Mouse (Mus musculus) ES-CJ7 (cell line): ENCODE results near the gene Fzd1.
A peak's percentile ranks its signal among the peaks of the same experiment; 100 is the strongest.

Source experiments
- DNase-seq: peaks from one replicate; pipeline ENCODE4 v3.0.0; 2011; ENCODE audit warnings: low read depth, low spot score

Gene Fzd1

DNA sequence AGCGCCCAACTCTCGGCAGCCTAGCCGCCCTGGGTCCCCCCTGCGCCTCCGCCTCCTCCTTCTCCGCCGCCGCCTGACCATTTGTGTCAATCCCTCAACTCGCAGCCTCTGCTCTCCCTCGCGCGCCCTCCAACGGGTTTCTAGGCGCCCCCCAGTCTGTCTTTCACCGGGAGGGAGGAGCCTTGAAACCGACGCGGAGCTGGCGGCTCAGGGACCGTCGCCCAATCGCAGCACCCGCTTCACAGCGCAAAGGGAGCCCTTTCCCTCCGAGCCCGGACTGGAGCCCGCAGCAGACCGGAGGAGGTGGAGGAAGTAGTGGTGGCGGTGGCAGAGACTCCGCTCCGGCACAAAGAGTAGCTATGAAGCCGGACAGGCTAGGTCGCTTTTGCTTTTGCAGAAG is at the start of gene Fzd1:
Fzd1 (minus strand) TSS at position 134 of the 400 bp plus-strand sequence.
- peak; percentile 87 for DNase-seq

DNA sequence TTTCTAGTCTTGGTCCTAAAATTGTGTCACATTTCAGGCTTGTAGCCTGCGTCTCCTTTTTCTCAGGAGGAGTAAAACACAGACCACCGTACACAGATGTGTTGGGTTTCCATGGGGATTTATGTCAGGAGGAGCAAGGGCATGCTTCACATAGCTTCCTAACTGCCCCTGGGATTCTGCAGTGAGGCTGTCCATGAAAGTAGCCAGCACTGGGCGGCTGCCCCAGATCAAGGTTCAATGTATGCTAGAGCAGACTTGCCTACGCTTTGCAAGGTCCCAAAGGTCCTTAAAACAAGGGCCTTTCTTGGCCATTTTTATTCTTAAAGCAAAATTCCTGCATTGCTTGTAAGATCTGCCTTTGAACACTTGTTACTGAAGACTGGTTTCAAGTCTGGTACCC is 47.4 kb upstream of the Fzd1 start:
- no peak for DNase-seq

DNA sequence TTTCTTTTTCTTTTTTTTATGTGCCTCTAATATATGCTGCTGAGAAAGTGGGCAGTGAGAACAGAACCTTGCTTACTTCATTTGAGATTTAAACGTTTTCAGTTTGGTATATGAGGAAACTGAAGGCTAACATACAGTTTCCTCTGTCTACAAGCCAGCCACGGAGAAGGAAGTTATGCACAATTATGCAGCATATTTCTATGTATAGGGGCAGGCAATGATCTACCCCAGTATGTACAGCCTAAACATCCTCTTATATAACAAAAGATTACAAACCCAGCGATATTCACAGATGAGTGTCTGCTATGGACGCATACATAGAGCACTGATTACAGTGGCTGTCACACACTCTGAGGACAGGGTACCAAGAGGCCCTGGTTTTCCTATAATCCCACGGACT is 45.9 kb upstream of the Fzd1 start:
- DNase-seq, result no peak

DNA sequence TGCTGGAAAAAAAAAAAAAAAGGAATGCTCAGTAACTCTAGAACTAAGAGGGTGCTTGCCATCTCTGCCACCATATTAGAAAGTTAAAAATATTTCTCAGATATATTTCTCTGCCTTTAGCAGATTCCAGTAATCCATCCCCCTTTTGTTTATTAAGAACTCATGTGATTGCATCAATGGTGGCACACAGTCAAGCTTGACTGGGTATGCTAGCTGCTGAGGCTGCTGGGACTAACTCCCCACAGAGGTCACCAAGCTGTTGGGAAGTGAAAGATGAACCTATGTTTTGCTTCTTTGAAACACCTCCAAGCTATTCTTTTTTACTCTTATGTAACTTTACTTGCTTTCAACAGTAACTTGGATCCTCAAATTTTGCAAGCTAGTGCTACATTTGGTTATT is 44.1 kb upstream of the Fzd1 start:
- no peak for DNase-seq

DNA sequence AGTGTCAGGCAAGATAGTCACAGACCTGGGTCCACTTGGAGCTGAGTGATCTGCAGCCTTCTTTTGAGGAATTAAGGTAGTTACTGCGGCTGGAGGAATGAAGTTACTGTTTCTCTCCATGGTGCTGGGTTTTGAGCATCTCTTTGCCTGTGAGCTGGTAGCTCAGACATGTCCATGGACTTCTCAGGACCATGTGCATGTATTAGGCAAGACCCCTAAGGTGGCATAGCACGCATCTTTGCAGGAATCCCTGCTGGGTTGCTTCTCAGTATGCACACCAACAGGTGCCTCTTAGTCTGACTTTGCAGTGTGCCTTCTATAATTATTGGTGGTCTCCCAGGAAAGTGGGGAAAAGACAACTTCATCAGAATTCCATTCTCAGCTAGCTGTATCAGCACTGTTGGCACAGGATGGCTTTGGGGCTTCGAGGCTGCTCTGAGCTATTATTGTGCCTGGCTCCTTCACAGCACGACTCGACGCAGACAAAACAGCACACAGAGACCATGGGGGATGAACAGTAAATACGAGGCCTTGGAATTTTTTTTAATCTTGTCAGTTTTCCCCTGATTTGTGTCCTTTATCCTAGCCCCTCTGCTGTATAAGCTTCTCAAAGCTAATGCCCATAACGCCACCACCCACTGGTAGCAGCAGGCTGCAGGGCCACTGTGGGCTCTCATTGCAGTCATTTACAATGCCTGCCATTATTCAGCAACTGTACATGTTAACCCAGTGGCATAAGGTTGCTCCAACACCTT is 43.4 kb upstream of the Fzd1 start:
- no peak for DNase-seq

DNA sequence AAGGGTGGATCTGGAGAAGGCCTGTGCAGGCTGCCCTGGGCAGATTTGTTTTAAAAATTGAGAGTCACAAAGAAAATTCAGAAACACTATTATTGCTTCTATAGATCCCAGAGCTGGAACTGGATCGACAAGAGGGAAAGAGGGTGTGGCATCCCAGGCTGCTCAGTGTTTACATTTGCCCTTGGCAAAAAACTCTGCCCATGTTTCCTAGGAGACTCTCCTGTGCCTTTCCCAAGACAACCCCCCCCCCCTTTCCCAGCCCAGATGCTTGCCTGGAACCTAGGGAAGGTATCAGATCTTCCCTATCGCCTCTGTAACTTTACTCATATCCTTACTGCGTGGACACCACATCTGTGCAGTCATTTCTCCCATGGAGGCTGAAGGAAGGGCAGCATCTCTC is 33.4 kb upstream of the Fzd1 start:
- DNase-seq, result no peak

DNA sequence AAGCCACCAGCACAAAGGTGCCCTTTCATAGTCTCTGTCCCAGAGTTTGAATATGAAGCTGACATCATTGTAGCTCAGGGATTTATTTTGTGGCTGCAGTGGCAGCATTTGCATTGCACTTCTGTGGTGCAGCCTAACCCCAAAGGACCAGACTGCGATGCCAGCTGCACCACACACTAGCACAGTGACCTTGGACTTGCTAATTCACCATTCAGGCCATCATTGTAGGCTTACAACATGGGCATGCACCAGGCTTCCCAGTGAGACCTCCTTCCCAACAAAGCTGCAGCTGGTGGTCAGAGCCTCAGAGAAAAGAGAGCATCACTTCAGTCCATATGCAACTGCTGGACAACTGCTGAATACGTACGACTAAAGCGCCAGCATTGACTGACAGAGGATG is 32.4 kb upstream of the Fzd1 start:
- DNase-seq, result no peak

DNA sequence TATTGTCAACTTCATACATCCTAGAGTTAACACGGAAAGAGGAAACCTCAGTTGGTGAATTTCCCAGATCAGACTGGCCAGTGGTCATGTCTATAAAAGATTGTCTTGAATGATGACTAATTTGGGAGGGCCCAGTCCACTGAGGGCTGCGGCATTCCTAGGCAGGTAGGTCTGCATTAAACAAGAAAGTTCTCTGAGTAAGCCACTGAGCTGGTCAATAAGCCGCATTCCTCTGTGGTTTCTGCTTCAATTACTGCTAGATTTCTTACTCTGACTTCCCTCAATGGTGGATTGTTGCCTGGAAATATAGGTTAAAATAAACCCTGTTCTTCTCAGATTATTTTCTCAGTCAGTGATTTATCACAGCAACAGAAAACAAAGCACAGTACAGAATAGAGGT is 30.6 kb upstream of the Fzd1 start:
- no peak for DNase-seq

DNA sequence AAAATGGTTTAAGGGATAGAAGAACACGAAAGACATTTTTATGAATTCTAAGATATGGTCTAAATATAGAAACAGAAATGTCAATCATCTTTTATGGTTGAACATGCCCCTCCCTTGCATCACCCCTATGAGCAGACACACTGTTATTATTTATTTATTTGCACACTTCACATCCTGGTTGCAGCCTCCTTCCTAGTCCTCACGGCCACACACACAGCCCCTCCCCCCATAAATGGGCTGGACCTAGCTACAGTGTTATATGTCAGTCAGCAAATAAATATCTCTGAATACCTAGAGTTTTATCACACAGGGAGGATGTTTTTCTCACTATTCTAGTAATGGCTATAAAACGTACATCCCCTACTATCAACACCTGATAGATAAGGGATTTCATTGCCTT is 29.0 kb upstream of the Fzd1 start:
- DNase-seq, result no peak

DNA sequence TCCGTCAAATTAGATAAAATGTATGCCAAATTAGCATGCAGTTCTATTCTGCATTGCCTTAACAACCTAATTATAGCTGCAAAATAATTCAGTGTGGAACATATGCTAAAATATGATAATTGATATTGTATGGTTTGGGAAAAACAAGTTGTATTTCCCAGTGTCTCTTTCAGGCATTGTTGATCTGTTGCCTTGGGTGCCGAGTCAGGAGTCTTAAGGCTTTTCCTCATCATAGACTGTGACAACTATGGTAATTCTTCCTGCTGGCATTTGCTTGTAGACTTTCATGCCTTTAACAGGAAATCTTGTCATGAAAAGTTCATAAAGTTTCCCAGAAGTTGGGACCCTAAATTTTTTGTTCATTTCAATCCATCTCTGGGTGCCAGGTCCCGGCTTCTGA is 20.4 kb upstream of the Fzd1 start:
- DNase-seq, result no peak

DNA sequence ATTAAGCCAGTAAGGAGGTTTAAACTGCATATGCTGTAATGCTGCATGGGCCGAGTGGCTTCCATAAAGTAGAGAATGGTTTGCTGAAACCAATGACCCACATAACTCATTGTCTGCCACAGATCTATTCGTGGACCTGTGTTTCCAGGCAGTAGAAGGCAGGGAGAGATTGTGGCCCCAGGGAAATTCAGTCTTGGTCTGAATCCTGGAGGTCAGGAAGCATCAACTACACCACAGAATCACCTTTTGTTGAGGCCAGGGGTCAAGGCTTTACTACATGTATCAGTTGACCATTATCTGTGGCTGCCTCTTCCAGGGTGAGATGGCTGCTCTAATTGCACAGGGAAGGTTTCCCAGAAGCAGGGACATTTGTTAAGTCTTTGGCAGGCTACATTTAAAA is 18.7 kb upstream of the Fzd1 start:
- DNase-seq, result no peak

DNA sequence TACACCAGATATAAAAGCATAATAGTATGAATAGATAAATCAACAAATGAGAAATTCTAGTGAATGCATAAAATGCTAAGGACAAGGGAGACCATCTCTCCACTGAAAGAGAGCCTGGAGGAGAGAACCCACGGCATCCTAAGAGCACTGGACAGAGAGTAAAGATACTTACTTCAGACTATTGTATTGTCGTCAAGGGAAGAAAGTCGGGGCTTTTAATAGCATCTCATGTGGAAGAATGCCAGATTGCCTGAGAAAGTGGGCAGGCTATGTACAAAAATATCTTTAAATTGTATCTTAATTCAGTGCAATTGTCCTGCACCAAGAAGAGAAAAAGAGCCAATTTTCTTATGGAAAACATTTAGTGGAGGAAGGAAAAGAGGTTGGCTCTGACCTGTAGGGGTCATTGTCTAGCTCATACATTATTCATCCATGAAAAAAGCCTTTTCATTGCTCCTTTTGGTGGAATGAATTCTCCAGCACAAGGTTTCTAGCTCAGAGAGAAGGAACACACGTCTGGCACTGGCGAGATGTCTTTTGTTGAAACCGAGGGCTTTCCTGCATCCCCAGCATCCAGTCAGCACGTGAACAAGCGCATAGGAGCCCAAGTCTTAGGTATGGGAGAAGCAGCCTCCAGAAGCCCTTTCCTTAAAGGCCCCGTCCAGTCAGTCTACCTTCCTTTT is 15.4 kb upstream of the Fzd1 start:
- DNase-seq, result no peak

DNA sequence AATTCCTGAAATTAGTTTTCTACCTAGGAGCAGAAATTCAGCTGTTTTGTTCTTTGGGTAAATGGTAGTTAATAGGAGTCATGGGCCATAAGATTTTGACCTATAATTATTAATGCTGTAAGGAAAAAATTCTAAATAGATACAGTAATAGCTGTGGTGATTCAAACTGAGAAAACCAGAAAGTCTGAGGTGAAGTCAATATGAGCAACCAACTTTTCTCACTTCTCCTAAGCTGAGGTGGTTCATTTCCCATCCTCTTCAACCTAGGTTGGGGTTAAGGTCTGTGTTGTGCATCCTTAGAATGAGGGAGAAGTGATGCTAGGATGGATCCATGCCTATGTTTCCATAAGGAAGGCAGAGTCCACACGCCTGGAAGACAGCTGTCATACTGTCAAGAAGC is 12.8 kb upstream of the Fzd1 start:
- DNase-seq, result no peak

DNA sequence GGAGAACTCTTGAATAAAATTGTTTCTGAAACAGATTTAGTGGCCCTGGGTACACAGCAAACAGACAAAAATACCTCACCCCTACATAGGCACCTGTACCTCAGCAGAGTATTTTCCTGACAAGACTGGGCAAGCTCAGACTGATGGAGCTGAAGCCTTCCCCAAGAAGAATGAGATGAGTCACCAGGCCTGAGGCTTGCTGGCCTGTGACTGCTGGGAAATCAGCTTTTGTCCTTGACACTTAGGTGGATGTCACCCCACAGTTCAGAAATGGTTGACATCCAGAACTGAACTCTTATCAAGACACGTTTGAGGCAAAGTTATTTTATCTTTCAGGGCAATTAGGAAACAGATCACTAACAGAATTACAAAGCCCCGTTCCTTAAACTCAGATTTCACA is 10.1 kb upstream of the Fzd1 start:
- no peak for DNase-seq

DNA sequence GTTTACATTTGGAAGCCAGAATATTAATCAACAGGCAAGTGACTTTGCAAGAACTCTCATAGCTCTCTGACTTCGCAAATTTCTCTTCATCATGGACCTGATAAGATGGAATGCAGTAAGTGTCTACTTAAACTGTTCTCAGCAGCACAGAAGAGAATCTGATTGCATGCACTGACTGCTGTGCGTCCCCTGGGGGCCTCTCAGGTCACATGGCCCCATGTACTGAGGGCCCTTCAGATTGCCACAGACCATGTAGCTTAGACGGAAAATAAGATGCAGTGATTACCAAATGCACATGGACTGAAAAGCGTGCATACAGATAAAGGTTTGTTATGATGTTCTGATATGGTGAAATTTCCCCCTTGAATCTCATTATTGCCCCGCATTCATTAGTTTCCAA is 8.9 kb upstream of the Fzd1 start:
- no peak for DNase-seq

DNA sequence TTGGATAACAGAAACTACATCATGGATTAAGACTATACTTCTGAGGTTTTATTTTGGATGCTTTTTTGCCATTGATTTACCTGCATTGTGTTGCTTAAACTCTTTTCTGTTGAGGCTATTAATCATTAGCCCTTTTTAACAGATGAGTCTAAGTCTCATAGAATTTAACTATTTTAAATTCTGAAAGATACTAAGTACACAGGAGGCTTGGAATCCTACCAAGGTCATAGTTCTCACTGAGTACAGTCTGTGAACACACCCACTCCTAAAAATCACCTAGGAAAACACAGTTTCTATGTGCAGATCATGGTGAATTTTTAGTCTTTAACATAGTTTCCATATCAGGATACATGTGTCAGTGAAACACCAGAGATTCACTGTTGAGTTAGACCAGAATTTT is 4.1 kb upstream of the Fzd1 start:
- DNase-seq, result no peak

DNA sequence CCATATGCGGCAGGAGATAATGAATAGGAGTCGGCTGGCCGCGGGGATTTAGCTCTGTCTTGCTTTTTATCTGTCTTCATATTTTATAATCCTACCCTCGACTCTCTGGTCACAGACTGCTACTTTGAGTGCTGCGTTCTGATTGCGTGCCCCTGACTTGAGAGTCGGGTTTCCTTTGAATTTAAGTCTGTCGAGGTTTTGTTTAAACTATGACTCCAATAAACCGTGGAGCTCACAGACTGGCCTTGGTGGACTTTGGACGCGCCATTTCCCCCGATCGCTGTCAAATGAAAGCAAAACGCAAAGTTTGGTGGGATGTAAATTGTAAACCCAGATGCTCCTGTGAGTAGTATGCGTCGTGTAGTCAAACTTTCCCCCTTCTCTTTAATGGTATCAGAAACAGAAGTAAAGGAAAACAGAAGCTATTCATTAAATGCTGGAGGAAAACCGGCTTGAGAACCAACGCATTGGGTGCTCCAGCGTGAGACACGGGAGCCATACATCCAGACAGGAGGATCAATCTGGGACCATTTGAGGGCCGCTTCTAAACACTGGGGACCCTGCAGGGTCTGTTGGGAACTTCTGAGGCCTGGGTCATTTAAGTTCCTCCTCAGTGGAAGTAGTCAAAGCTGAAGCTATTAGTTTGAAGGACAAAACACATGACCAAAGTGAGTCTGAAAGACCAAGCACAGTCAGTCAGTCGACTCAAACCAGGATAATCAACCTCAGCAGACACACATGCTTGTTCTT is 671 bp upstream of the Fzd1 start:
- no peak for DNase-seq

DNA sequence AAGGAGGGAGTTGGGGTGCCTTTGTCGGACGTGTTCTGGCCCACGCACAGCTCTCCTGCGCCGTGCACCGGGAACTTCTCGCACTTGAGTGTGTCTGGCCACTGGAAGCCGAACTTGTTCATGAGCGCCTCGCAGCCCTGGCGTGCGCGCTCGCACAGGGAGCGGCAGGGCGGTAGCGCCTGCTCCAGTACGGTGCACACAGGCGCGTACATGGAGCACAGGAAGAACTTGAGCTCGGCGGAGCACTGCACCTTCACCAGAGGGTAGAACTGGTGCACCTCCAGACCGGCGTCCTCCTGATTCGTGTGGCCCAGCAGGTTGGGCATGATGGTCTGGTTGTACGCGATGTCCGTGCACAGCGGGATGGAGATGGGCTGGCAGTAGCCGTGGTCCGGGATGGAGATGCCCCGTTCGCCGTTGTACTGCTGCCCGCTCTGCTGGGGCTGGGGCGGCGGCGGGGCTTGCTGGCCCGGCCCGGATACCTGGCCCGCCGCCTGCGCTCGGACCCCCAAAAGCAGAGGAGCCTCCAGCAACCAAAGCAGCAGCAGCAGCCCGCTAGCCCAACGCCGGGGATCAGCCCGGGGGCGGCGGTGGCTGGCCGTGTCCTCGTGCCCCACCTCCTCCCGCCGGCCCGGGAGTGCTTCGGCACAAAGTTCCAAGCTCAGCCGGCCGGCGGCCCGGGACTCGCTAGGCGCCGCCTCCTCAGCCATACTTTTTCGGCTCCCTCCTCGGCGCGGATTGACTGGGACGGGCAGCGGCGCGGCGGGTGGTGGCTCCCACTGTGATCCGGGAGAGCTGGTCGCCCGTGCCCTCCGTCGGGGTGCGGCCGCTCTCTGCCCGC is 744 bp downstream of the Fzd1 start:
- DNase-seq, result peak; percentile 58

DNA sequence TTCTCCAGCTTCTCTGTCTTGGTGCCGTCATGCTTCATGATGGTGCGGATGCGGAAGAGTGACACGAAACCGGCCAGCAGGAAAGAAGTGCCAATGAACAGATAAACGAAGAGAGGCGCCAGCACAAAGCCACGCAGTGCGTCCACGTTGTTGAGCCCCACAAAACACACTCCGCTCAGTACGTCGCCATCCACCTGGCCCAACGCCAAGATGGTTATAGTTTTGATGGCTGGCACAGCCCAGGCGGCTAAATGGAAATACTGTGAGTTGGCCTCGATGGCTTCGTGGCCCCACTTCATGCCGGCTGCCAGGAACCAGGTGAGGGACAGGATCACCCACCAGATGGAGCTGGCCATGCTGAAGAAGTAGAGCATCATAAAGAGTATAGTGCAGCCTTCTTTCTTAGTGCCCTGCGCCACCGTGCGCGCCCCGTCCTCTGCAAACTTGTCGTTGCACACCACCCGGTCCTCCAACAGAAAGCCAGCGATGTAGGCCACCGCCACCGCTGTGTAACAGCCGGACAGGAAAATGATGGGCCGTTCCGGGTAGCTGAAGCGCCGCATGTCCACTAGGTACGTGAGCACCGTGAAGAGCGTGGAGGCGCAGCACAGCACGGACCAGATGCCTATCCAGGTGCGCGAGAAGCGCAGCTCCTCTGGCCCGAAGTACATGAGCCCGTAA is 1.7 kb downstream of the Fzd1 start:
- DNase-seq, result peak; percentile 18

DNA sequence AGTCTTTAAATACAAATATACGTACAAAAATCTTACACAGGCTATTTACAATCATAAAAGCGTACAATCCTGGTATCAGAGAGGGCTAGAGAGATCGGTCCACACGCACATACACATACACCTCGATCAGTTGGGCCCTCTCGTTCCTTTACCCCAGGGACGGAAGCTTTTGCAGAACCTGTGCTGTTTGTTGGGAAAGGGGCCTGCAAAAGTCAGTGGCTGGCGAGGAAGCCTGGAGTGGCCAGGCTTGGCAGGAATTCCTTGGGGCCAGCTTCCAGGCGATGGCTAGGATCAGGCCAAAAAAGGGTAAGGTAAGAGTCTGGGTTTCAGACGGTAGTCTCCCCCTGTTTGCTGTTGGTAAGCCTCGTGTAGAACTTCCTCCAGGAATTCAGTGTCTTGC is 2.5 kb downstream of the Fzd1 start:
- no peak for DNase-seq

DNA sequence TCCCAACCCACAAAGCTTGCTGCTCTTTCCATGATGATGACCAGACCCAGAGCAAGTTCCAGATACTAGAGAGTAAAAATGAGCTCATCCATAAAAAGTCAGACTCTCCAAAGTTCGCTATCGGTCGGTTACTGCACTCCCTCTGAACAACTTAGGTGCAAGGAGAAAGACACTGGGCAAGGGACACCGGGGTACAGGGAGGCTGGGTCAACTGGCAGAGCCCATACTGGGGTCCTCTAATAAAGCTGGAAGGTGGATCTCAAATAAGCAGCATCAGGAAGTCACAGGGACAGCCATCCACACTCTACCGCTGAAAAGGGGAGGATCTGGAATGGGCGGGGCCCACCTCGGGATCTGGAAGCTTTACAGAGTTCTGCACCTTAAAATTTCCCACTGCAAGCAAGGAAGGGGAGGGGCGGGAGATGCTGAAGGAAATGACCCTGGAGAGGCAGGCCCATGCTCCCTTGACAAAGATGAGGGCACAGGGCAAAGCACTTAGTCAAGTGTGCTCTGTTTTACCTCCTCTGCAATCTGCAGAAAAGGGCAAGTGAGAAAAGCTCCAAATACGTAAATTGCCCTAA is 3.0 kb downstream of the Fzd1 start:
- peak; percentile 7 for DNase-seq
